ENCODE assay signal across 16 mouse cellular contexts in the genomic region with DNA sequence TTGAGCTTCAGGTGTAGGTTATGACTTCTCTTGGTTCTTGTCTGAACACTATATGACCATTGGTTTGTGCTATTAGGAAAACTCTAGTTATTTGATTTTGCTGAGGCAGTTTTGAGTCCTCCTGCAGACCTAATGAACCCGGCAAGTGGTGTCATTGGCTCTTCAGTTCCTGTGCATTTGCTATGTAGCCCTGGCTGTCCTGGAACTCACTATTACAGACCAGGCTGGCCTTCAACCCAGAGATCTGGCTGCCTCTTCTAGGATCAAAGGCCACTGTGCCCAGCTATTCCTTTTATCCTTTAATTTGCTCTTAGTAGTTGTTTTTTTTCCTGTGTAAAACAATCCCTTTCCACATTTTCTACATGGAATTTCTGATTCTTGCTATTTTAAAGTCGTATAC.
"Had no signal": no experiment of that assay in that cellular context is flagged by ENCODE, and none has a peak within 500 bp of the region (broad histone marks: within the 10 kb centered on the region; RNA-seq: fewer than 3 reads in every experiment).

No protein-coding gene starts in this region.

- H3K27me3 ChIP-seq: lung, embryonic 15.5 days; megakaryocyte, embryonic 14.5 days; midbrain, embryonic 13.5 days; midbrain, embryonic 15.5 days; neural tube, embryonic 12.5 days; stomach, embryonic 15.5 days had no signal

- H3K4me3 ChIP-seq: lung, embryonic 15.5 days; megakaryocyte, embryonic 14.5 days; midbrain, embryonic 13.5 days; midbrain, embryonic 15.5 days; neural tube, embryonic 12.5 days; stomach, embryonic 15.5 days had no signal

- H3K4me2 ChIP-seq: lung, embryonic 15.5 days; midbrain, embryonic 13.5 days; midbrain, embryonic 15.5 days; neural tube, embryonic 12.5 days; stomach, embryonic 15.5 days had no signal

- H3K9ac ChIP-seq: lung, embryonic 15.5 days; midbrain, embryonic 13.5 days; midbrain, embryonic 15.5 days; neural tube, embryonic 12.5 days; stomach, embryonic 15.5 days had no signal

- DNase-seq: lung, adult 2 months; lung, postnatal 14 days; lung, postnatal 36 days; right cerebral cortex, postnatal 14 days; thymus, adult 2 months; thymus, postnatal 25 days; thymus, postnatal 4 days had no signal

- H3K4me1 ChIP-seq: midbrain, embryonic 13.5 days; midbrain, embryonic 15.5 days; neural tube, embryonic 12.5 days; stomach, embryonic 15.5 days had no signal

- ATAC-seq: lung, postnatal 0 days; midbrain, embryonic 13.5 days; midbrain, embryonic 15.5 days had no signal

- H3K27ac ChIP-seq: lung, embryonic 15.5 days; macrophage; midbrain, embryonic 13.5 days; midbrain, embryonic 15.5 days; neural tube, embryonic 12.5 days; stomach, embryonic 15.5 days; stomach, postnatal 0 days had no signal

- H3K36me3 ChIP-seq: midbrain, embryonic 15.5 days had no signal

- H3K9me3 ChIP-seq: lung, embryonic 15.5 days; megakaryocyte, embryonic 14.5 days; midbrain, embryonic 13.5 days; midbrain, embryonic 15.5 days; neural tube, embryonic 12.5 days; stomach, embryonic 15.5 days had no signal
